Mouse (Mus musculus) layer of hippocampus, postnatal 10 days (tissue): ENCODE results near the gene Plcb1. TPM values are rescaled to one million over a fixed set of nuclear protein-coding genes. Genes with fewer than 3 reads are reported as not detected.

Source experiments
- DNase-seq, 2 experiments: peaks; one replicate each; pipeline ENCODE4 v3.0.0; 2021; ENCODE audit warnings: low spot score in 2 of 2
- total RNA-seq, 2 experiments: library from RNA; stranded (reverse); gene quantifications; 2 replicates each; pipeline ENCODE4 v1.2.3; 2021

The Plcb1 gene
- total RNA-seq, 2 experiments from 2014 or later: 98.5 to 100 TPM

- no peak for DNase-seq
Observed at GRCm38 (mm10) chr2:135051540-135052288, 265.8 kb downstream of the Plcb1 start.

DNA sequence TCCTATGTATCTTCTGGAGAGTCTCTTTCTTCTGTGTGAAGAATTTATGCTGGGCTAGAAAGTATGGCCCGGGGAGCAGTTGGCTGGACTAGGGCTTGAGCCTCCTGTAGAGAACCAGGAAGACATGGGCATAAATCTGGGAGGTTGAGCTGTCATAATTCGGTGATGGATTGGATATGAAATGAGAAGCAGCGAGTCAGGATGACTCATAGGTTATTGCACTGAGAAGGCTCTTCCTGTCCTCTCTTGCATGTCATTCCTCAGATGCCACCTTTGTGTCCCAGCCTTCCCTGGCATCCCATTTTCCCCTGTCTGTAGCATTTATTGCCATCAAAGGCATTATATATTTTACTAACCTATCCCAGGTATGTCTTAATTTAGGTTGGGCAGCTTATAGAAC lies 267.5 kb downstream of the Plcb1 start:
- no peak for DNase-seq

DNA sequence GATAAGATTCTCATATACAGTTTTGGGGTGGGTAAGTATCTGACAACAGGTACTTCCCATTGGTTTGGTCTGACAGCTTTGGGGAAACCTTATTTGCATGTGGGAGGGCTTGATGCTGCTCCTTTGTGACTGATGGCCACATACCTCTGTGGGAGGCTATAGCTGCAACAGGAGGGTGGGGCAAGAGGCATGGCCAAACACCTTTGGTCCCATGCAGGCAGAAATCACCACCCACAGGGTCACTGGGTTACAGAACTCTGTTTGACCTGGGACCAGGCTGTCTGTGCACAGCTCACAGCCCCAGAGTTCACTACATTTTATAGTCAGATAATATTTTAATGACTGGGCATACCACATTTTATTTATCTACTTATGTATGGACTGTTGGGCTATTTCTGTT lies 281.6 kb downstream of the Plcb1 start:
- DNase-seq: no peak

DNA sequence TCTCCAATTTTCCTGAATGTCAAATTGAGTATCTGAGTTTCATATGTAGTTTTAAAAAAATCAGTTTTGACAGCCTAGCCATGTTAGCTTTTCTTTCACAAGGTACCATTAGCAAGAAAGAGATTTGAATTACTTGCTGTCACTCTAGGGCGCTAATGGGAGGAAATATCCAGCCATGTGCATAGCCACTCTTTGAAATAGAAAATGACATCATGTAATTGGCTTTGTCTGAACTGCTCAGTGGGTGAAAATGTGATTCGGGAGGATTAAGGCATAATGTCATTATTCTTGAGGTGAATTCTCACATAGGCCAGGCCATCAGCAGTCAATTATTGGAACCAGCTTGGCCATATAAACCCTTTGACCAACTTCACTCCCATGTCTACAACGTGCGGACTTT lies 285.5 kb downstream of the Plcb1 start:
- no peak for DNase-seq

GRCm38 (mm10) chr2:135072503-135072902 lies 286.6 kb downstream of the Plcb1 start:
- no peak for DNase-seq

- DNase-seq: no peak
Observed at GRCm38 (mm10) chr2:135073014-135073413, 287.1 kb downstream of the Plcb1 start.

- no peak for DNase-seq
Observed at GRCm38 (mm10) chr2:135075375-135075774, 289.5 kb downstream of the Plcb1 start.

DNA sequence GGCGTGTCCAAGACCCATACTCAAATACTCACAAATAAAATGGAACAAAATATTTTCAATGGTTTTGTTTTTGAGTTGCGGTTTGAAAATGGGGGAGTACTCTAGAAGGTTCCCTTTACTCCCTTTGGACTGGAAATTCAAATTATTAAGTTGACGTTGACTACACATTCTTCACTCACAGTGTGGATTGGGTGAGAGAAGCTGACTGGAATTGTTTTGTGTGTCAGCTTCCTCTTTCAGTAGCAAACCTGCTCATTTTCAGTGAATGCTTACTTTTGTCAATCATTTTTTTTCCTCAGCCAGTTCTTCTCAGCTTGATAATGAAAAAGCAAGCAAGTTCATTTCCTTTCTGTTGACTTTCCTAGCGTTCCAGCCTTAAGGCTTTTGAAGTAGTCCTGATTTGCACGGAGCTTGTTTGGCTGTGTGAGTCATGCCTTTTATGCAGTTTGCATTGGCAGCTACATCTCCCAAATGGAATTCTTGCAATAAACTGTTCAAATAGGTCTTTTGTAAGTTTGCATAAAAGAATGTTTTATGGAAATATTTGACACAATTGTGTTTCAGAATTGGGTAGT lies 306.8 kb downstream of the Plcb1 start:
- no peak for DNase-seq

GRCm38 (mm10) chr2:135101292-135101691 lies 315.4 kb downstream of the Plcb1 start:
- no peak for DNase-seq

- DNase-seq: no peak
Observed at GRCm38 (mm10) chr2:135101943-135102342, 316.1 kb downstream of the Plcb1 start.

GRCm38 (mm10) chr2:135106649-135107048 lies 320.8 kb downstream of the Plcb1 start:
- no peak for DNase-seq

GRCm38 (mm10) chr2:135108607-135109006 lies 322.7 kb downstream of the Plcb1 start:
- DNase-seq: no peak

DNA sequence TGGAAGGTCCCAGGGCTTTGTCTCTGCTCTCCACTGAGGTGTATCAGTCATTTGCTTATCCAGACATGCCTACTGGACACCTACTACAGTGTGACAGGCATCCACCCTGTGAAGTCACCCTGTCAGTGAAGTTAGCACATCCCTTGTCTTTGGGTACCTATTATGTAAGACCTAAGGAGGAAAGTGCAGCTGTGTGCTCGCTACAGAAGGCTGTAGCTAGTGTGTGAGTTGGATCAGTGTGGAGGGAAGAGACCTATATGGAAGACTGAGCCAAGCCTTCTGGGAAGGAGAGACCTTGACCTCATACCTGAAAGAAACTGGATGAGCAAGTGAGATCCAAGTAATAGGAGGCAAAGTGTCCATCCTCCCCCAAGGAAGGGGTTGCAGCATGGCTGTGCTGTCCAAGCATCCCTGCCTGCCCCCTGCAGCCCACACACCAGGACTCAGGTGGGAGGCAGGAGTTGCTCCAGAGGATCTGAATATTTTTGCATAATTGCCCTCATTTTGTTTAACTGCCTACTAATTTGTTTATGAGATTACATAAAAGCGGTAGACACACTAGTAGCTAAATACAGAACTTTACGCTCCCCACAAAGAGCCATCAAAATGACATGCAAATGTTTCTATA lies 328.7 kb downstream of the Plcb1 start:
- DNase-seq: no peak

DNA sequence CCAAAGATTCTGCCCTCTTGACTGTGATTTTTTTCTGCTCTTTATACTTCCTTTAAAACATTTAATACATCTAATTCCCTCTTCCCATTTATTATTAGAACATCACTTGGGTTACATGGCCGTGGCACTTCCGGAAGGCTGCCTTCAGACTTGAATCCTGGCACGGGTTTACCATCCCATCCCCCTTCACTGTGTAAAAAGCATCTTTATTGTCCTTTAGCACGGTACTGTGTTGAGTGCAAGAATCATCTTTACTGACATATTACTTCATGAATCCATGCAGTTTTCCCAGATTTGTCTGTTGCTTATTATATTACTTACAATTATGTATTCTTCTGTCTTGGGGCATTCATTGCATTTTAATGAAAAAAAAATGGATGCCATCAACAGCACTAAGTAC lies 337.2 kb downstream of the Plcb1 start:
- DNase-seq: no peak

DNA sequence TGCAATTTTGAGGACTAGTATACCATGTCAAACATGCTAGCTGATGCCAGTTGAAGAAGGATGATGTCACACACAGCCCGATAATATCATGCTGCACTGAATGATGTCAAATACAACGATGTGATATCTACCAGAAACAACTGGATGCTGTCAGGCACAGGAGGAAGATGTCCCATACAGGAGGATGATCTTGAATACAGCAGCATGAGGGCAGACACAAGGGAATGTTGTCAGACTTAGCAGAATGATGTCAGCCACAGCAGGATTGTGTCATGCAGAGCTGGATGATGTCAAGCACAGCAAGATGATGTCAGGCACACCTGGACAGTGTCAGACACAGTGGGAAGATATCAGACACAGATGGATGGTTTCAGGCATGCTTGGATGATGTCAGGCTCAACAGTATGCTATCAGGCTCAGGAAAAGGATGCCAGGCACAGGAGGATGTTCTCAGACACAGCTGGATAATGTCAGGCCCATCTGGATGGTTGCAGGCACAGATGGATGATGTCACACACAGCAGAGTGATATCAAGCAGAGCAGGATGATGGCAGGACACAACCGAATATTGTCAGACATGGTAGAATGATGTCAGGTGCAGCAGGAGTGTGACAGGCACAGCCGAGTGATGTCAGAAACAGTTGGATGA lies 338.0 kb downstream of the Plcb1 start:
- DNase-seq: no peak

- DNase-seq: no peak
Observed at GRCm38 (mm10) chr2:135140576-135140975, 354.7 kb downstream of the Plcb1 start.

GRCm38 (mm10) chr2:135152289-135152688 lies 366.4 kb downstream of the Plcb1 start:
- DNase-seq: no peak

DNA sequence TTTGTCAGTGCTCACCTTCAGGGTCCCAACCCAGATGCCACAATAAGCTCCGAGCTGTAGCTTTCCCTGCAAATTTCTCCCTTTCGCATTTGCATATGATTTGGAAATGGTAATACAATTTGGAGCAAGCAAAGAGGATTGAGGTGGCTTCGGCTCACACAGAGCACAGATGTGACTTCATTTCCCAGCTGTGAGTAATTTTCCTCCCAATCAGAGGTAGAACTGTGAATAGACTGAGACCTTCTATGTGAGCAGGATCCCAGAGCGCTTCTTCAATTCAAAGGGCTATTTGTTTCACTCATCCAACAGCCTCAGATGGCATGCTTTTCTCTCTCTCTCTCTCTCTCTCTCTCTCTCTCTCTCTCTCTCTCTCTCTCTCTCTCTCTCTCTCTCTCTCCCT lies 367.4 kb downstream of the Plcb1 start:
- no peak for DNase-seq

DNA sequence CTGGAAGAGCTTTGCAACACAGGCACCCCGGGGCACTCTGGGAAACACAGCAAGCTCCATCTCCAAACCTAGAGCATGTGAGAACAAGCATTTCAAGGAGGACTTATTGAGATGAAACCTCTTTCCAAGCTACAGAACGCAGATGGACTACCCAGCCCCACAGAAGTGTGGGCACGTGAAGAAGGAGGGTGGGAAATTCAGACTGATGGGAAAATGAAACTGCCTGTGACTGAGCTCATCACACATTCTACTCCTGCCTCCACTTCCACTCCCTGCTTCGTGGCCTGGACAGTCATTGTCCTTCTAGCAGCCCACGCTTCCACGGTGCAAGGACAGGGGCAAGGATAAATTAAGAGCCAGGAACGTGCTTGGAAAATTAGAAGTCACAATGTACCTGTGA lies 370.2 kb downstream of the Plcb1 start:
- no peak for DNase-seq

- no peak for DNase-seq
Observed at GRCm38 (mm10) chr2:135157961-135158360, 372.1 kb downstream of the Plcb1 start.

GRCm38 (mm10) chr2:135161673-135162072 lies 375.8 kb downstream of the Plcb1 start:
- no peak for DNase-seq

- no peak for DNase-seq
Observed at GRCm38 (mm10) chr2:135165512-135165911, 379.6 kb downstream of the Plcb1 start.
